In the genomic region with DNA sequence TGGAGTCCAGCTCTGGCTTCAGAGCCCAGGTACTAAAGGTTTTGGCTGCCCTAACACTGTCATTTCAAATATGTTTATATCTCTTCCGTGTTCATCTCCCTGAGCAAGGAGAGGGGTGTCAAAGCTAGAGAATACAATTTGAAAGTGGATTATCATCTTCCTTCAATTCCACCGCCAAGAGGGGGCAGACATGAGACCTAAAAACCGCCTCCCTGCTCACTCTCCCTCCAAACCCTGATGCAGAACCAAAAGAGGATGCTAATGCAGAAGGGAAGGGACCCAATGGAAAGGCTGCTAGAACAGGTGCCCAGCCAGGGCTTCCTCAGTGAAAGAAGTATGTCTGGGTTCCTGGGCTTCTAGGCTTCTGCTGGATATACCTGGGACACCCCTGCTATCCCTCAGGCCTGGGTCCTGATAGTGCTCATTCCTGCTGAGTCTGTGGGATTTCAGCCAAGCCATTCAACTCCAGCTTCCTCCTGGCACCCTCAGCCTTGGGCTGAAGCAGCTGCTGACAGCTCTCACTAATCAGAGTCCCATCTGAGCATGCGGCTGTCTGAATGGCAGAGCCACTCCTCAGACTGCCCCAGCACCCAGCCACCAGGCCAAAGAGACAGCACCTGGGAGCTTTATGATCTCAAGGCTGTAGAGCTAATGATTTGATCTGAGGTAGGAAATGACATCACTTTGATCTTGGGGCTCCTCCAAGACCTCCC, we compare ENCODE assay signal across 10 mouse cellular contexts. TPM values are rescaled to one million over a fixed set of nuclear protein-coding genes. Genes with fewer than 3 reads are reported as not detected.
DNase-seq lines count a peak whose midpoint lies in the region; ATAC-seq and TF ChIP-seq lines count a peak whose summit lies in the region.
"Had no signal": no experiment of that assay in that cellular context is flagged by ENCODE, and none has a peak within 500 bp of the region (broad histone marks: within the 10 kb centered on the region; RNA-seq: fewer than 3 reads in every experiment).

No protein-coding gene starts in this region.

- DNase-seq in heart, postnatal 0 days (ENCODE audit: low spot score), result no peak
- no peak for DNase-seq in heart, postnatal 25 days (ENCODE audit: low spot score)
- DNase-seq in lung, embryonic 14.5 days, result no peak
- DNase-seq in lung, postnatal 25 days (ENCODE audit: low spot score), result no peak
- DNase-seq in MEL-GATA-1-ER (ENCODE audit: extremely low read depth, low read depth), result peak; percentile 14
- DNase-seq in spleen, postnatal 14 days (ENCODE audit: low spot score in 2 of 2), result no peak
- no peak for DNase-seq in c-Kit-positive CD71-positive TER-119-positive erythroid progenitor cells, embryonic 14.5 days (ENCODE audit: low spot score)
- DNase-seq: lung, postnatal 4 days had no signal

- no peak for ATAC-seq in heart, postnatal 0 days (ENCODE audit: insufficient read depth, low read depth)
- no peak for ATAC-seq in lung, embryonic 14.5 days (ENCODE audit: insufficient read depth)
- ATAC-seq in common myeloid progenitor, adult 5-6 weeks (replicated peaks; ENCODE audit: low read depth, poor library complexity, severe bottlenecking), result peak; percentile 66

- no peaks in the 10 kb centered on the region for H3K36me3 ChIP-seq in heart, postnatal 0 days (replicated peaks; ENCODE audit: control insufficient read depth, insufficient read depth, low read length)
- no peaks in the 10 kb centered on the region for H3K36me3 ChIP-seq in lung, embryonic 14.5 days (ENCODE audit: insufficient read depth)

- intact Hi-C loops in heart, postnatal 25 days (cut with DNase I), result no loop called here

- no peak overlapping the region for H3K27ac ChIP-seq in heart, postnatal 0 days (ENCODE audit: low read depth)
- H3K27ac ChIP-seq in lung, embryonic 14.5 days (ENCODE audit: low read depth), result no peak overlapping the region
- H3K27ac ChIP-seq: hindbrain, embryonic 15.5 days had no signal

- no peak for TF ChIP-seq EP300 in heart, postnatal 0 days (IDR thresholded peaks at IDR 0.05; ENCODE audit: low read depth)

- H3K27me3 ChIP-seq in heart, postnatal 0 days (ENCODE audit: control insufficient read depth, insufficient read depth, low read length), result 0 out of 2 replicates have a peak, but pooled peaks cover 4% of the 10 kb centered on the region
- H3K27me3 ChIP-seq in lung, embryonic 14.5 days (ENCODE audit: insufficient read depth, low read length), result no peaks in the 10 kb centered on the region
- H3K27me3 ChIP-seq: hindbrain, embryonic 15.5 days had no signal

- no peak overlapping the region for H3K4me3 ChIP-seq in heart, postnatal 0 days (ENCODE audit: low read depth, low read length)
- H3K4me3 ChIP-seq in lung, embryonic 14.5 days (ENCODE audit: low read depth, low read length), result no peak overlapping the region
- H3K4me3 ChIP-seq: hindbrain, embryonic 15.5 days had no signal

- H3K4me2 ChIP-seq in heart, postnatal 0 days (ENCODE audit: low read depth, low read length), result no peak overlapping the region
- no peak overlapping the region for H3K4me2 ChIP-seq in lung, embryonic 14.5 days
- H3K4me2 ChIP-seq: hindbrain, embryonic 15.5 days had no signal

- H3K4me1 ChIP-seq in heart, postnatal 0 days (ENCODE audit: control insufficient read depth, insufficient read depth), result no peaks in the 10 kb centered on the region
- no peaks in the 10 kb centered on the region for H3K4me1 ChIP-seq in lung, embryonic 14.5 days (ENCODE audit: insufficient read depth)

- peak; percentile 27 for TF ChIP-seq CTCF in heart, postnatal 0 days (IDR thresholded peaks at IDR 0.05; ENCODE audit: low read depth)
- peak; percentile 38 for TF ChIP-seq CTCF in lung, embryonic 14.5 days (IDR thresholded peaks at IDR 0.05; ENCODE audit: low read depth)

- 31% methylated on average over 4 of the region's 4 CpGs for WGBS in heart, postnatal 0 days
- WGBS in lung, embryonic 14.5 days, result 31% methylated on average over 4 of the region's 4 CpGs

- no peaks in the 10 kb centered on the region for H3K9me3 ChIP-seq in heart, postnatal 0 days (replicated peaks; ENCODE audit: control insufficient read depth, low read length)
- H3K9me3 ChIP-seq in lung, embryonic 14.5 days (ENCODE audit: low read depth, low read length), result no peaks in the 10 kb centered on the region
- H3K9me3 ChIP-seq: hindbrain, embryonic 15.5 days had no signal

- no peak overlapping the region for H3K9ac ChIP-seq in heart, postnatal 0 days (replicated peaks; ENCODE audit: low read depth, low read length)
- H3K9ac ChIP-seq in lung, embryonic 14.5 days, result no peak overlapping the region
- H3K9ac ChIP-seq: hindbrain, embryonic 15.5 days had no signal

RNA-seq across cellular contexts. Expression of gene Insyn1, which starts 8.2 kb away (rescaled TPM):
- total RNA-seq in heart, postnatal 0 days (2014; rRNA removed; ENCODE audit: low replicate concordance), result 9.6 and 13.6 TPM in 2 replicates
- 0.77 and 0.80 TPM in 2 replicates for polyA plus RNA-seq in heart, postnatal 0 days (2015; fragmentation: Nextera tagmentation; extraction: Ambion mirVana)
- 10 to 100 TPM; 14.9 to 15.4 TPM for total RNA-seq in heart, postnatal 25 days (2021)
- 1.9 and 3.0 TPM in 2 replicates for polyA plus RNA-seq in lung, embryonic 14.5 days (2014; fragmentation: Nextera tagmentation; extraction: Ambion mirVana)
- total RNA-seq in common myeloid progenitor, adult 5-6 weeks (2017), result not detected in 2 replicates

RNA-seq across cellular contexts. Expression of gene Cd276, which starts 58.6 kb away (rescaled TPM):
- total RNA-seq in heart, postnatal 0 days (2014; rRNA removed; ENCODE audit: low replicate concordance), result 14.2 and 27.6 TPM in 2 replicates
- 13.1 and 14.5 TPM in 2 replicates for polyA plus RNA-seq in heart, postnatal 0 days (2015; fragmentation: Nextera tagmentation; extraction: Ambion mirVana)
- 10 to 100 TPM; 10.9 to 12.4 TPM for total RNA-seq in heart, postnatal 25 days (2021)
- 51.0 and 55.0 TPM in 2 replicates for polyA plus RNA-seq in lung, embryonic 14.5 days (2014; fragmentation: Nextera tagmentation; extraction: Ambion mirVana)
- total RNA-seq in common myeloid progenitor, adult 5-6 weeks (2017), result 0.09 TPM in 1 of 2 replicates, not detected in the other

Comparison
In these comparisons a context has a peak if more than half of its experiments do, and no peak if none do; other contexts are left out.
1. RNA of gene Insyn1, which starts 8.2 kb away (total RNA-seq): 14.9 to 15.4 TPM in heart, postnatal 25 days and 9.6 to 13.6 TPM in heart, postnatal 0 days; not detected in common myeloid progenitor, adult 5-6 weeks; every median in the first group is over 10 times any median in the second.
2. RNA of gene Cd276, which starts 58.6 kb away (total RNA-seq): 14.2 to 27.6 TPM in heart, postnatal 0 days and 10.9 to 12.4 TPM in heart, postnatal 25 days; 0.09 TPM in common myeloid progenitor, adult 5-6 weeks; every median in the first group is over 10 times any median in the second.